Mouse (Mus musculus): Measurements from ENCODE around the gene Pagr1b. TPM values are rescaled to one million over a fixed set of nuclear protein-coding genes. Genes with fewer than 3 reads are reported as not detected.
A peak's percentile ranks its signal among the peaks of the same experiment; 100 is the strongest.

The Pagr1b gene
- polyA plus RNA-seq, 1 experiment from 2014 or later = 0.44 TPM

GRCm38 (mm10) chr7:127018416-127019305, 2.4 kb upstream of the Pagr1b start:
- peaks cover 31% of the 10 kb centered on the region for H3K36me3 ChIP-seq
- H3K4me1 ChIP-seq = peaks cover 83% of the 10 kb centered on the region
- no peak for ATAC-seq (ENCODE audit: extremely low read depth, insufficient number of reproducible peaks, low FRiP score, low TSS enrichment)
- H3K27ac ChIP-seq (replicated peaks) = 0 out of 2 replicates have a peak overlapping the region, but pooled peaks have one; percentile 98
- WGBS = 73% methylated on average over 15 of the region's 15 CpGs
- H3K9me3 ChIP-seq = no peaks in the 10 kb centered on the region
- no peak overlapping the region for H3K4me3 ChIP-seq
- H3K4me2 ChIP-seq = no peak overlapping the region
- peak overlapping the region; percentile 93 for H3K9ac ChIP-seq
- no peaks in the 10 kb centered on the region for H3K27me3 ChIP-seq (replicated peaks)

- Histone ChIP-seq H3K4me3 (peak overlapping the region; percentile 79; the same call in 1 of the 2 replicates), H3K36me3 (peaks cover 31% of the 10 kb centered on the region), H3K9me3 (no peaks in the 10 kb centered on the region), H3K4me2 (peak overlapping the region; percentile 92; the same call in 1 of the 2 replicates), H3K27me3 (replicated peaks) (no peaks in the 10 kb centered on the region), H3K4me1 (peaks cover 81% of the 10 kb centered on the region), H3K9ac (peak overlapping the region; percentile 93), H3K27ac (replicated peaks) (peak overlapping the region; percentile 98; the same call in 1 of the 2 replicates)
- ATAC-seq (ENCODE audit: extremely low read depth, insufficient number of reproducible peaks, low FRiP score, low TSS enrichment) = no peak
- WGBS = 39% methylated on average over 6 of the region's 6 CpGs
These were observed 1.7 kb upstream of the Pagr1b start for GRCm38 (mm10) chr7:127017950-127018345.

- Histone ChIP-seq H3K4me2 (peak within 1 kb of the TSS; percentile 92), H3K4me1 (peaks cover 74% of the 10 kb centered on the region), H3K9me3 (no peaks in the 10 kb centered on the region), H3K27ac (replicated peaks) (peak within 1 kb of the TSS; percentile 98), H3K4me3 (peak within 1 kb of the TSS; percentile 79), H3K9ac (peak within 1 kb of the TSS; percentile 93), H3K27me3 (replicated peaks) (no peaks in the 10 kb centered on the region), H3K36me3 (peaks cover 31% of the 10 kb centered on the region)
- 3% methylated on average over 39 of the region's 39 CpGs for WGBS
- ATAC-seq (ENCODE audit: extremely low read depth, insufficient number of reproducible peaks, low FRiP score, low TSS enrichment) = peak; percentile 52
These were observed 976 bp upstream of the Pagr1b start, which contains the start of gene Pagr1a for GRCm38 (mm10) chr7:127016971-127017949. TSS of gene Pagr1a (minus strand) at chr7:127017352.

DNA sequence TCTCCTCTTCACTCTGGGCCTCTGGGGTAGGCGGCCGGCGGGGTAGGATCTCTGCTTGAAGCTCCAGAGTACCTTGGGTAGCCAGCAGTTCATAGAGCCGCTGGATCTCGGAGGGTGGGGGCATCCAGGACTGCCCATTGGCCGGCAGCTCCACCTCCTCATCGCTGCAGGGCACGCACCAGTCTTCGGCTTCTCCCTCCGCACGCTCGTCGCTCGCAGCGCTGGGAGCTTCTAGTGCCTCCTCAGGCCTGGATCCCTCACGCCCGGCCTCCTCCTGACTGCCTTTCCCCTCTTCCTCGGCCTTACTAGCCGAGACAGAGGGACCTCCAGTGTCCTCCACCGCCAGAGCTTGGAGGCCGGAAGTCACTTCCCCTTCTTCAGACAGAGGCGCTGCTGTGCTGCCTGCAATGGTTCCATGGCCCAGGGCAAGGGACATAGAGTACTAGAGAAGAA, 228 bp upstream of the Pagr1b start:
- Histone ChIP-seq H3K4me3 (peak overlapping the region; percentile 79), H3K9me3 (no peaks in the 10 kb centered on the region), H3K27ac (replicated peaks) (peak overlapping the region; percentile 98), H3K27me3 (replicated peaks) (no peaks in the 10 kb centered on the region), H3K4me2 (peak overlapping the region; percentile 92), H3K36me3 (peaks cover 27% of the 10 kb centered on the region), H3K4me1 (peaks cover 67% of the 10 kb centered on the region), H3K9ac (peak overlapping the region; percentile 93)
- ATAC-seq (ENCODE audit: extremely low read depth, insufficient number of reproducible peaks, low FRiP score, low TSS enrichment) = peak; percentile 25
- 0% methylated on average over 22 of the region's 22 CpGs for WGBS

DNA sequence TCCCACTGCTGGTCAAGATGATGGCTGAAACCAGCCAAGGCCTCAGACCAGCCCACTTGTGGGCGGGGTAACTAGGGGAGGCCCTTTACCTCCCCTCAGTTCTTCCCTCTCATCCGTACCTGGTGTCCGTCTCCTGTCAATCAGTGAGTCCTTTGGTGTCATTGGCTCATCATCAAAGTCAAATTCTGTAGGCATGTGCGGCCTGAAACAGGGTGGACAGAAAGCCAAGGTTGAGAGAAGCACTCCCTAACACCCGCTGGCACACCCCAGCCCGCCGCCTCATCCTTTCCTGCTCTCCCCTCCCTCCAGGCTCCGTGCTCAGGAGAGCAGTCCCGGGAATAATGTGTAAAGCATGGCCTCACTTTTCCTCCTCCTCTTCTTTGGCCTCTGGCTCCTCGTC, 203 bp downstream of the Pagr1b start:
- H3K9me3 ChIP-seq = no peaks in the 10 kb centered on the region
- H3K4me2 ChIP-seq = peak overlapping the region; percentile 92
- peak overlapping the region; percentile 98 for H3K27ac ChIP-seq (replicated peaks)
- 0% methylated on average over 10 of the region's 10 CpGs for WGBS
- peaks cover 62% of the 10 kb centered on the region for H3K4me1 ChIP-seq
- H3K9ac ChIP-seq = peak overlapping the region; percentile 93
- peak; percentile 26; the same call in 1 of the 2 replicates for ATAC-seq (ENCODE audit: extremely low read depth, insufficient number of reproducible peaks, low FRiP score, low TSS enrichment)
- no peaks in the 10 kb centered on the region for H3K27me3 ChIP-seq (replicated peaks)
- H3K36me3 ChIP-seq = peaks cover 27% of the 10 kb centered on the region
- H3K4me3 ChIP-seq = peak overlapping the region; percentile 79

DNA sequence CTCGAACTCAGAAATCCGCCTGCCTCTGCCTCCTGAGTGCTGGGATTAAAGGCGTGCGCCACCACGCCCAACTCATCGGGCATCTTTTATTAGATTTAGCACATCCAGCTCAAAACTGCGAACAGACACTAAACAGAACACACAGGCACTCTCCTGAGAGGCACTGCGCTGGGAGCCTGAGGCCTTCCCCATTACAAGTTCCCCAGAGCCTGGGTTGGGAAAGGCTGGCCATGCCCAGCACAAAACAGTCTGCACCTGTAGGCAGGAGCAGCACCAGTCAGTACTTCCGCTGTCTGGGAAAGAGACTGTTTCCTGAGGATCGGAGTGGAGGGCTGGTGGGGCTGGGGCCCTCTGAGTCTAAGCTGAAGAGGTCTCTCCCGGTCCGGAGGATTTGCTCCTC, 1.3 kb downstream of the Pagr1b start:
- ATAC-seq (ENCODE audit: extremely low read depth, insufficient number of reproducible peaks, low FRiP score, low TSS enrichment) = no peak
- WGBS = 90% methylated on average over 12 of the region's 12 CpGs
- H3K4me2 ChIP-seq = peak overlapping the region; percentile 92

DNA sequence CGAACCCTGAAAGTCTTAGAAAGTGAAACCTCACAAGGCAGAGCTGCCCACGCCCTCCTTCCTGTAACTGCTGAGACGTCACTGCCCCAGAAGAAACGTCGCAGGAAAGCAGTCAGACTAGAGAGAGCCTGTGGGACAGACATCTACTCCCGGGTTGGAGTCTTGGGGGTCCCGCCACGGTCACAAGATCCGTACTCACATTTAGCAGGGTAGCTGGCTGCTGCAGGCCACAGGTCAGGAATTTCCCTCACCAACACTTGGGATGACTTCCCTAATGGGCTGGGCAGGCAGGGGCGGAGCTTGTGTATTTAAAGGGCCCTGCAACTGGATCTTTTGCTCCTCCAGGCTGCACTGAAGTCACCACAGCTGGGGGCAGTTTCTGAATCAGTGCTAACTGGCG, 2.0 kb downstream of the Pagr1b start, which contains the start of gene Mvp:
Gene Mvp (minus strand): TSS at position 302 of the 400 bp plus-strand sequence.
- ATAC-seq (ENCODE audit: extremely low read depth, insufficient number of reproducible peaks, low FRiP score, low TSS enrichment) = no peak
- Histone ChIP-seq H3K36me3 (peaks cover 32% of the 10 kb centered on the region), H3K4me2 (peak within 1 kb of the TSS; percentile 92), H3K4me1 (peaks cover 48% of the 10 kb centered on the region), H3K4me3 (peak within 1 kb of the TSS; percentile 79), H3K27me3 (replicated peaks) (no peaks in the 10 kb centered on the region), H3K27ac (replicated peaks) (peak within 1 kb of the TSS; percentile 61), H3K9ac (peak within 1 kb of the TSS; percentile 93), H3K9me3 (no peaks in the 10 kb centered on the region)
- WGBS = 24% methylated on average over 11 of the region's 11 CpGs

More for the DNA sequence above, 1.3 kb downstream of the Pagr1b start:
- Histone ChIP-seq H3K36me3 (peaks cover 32% of the 10 kb centered on the region), H3K27me3 (replicated peaks) (no peaks in the 10 kb centered on the region), H3K9ac (peak overlapping the region; percentile 93; the same call in 1 of the 2 replicates), H3K27ac (replicated peaks) (peak overlapping the region; percentile 28), H3K9me3 (no peaks in the 10 kb centered on the region), H3K4me1 (peaks cover 53% of the 10 kb centered on the region), H3K4me3 (peak overlapping the region; percentile 63)

DNA sequence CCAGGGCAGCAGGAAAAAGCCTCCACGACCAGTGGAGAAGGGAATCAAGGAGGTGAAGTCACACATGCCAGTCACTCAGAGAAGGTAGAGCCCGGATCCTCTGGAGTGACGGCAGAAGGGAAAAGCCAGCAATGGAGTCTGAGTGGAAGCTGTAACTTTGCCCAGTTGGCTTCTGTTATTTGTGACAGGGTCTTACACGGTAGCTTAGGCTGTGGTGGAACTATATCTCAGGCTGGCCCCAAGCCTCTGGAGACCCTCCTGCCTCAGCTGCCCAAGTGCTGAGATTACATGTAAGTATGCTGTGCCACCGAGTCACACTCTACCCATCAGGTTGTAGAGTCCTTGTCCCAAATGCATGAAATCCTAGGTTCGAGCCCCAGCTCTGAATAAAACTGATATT, 2.9 kb downstream of the Pagr1b start:
- WGBS = 90% methylated on average over 6 of the region's 6 CpGs
- Histone ChIP-seq H3K9ac (0 out of 2 replicates have a peak overlapping the region, but pooled peaks have one; percentile 93), H3K4me2 (peak overlapping the region; percentile 92), H3K4me1 (peaks cover 52% of the 10 kb centered on the region), H3K27me3 (replicated peaks) (no peaks in the 10 kb centered on the region), H3K36me3 (peaks cover 32% of the 10 kb centered on the region), H3K27ac (replicated peaks) (no peak overlapping the region), H3K4me3 (peak overlapping the region; percentile 63), H3K9me3 (no peaks in the 10 kb centered on the region)
- no peak for ATAC-seq (ENCODE audit: extremely low read depth, insufficient number of reproducible peaks, low FRiP score, low TSS enrichment)

- no peak for ATAC-seq (ENCODE audit: extremely low read depth, insufficient number of reproducible peaks, low FRiP score, low TSS enrichment)
- peaks cover 51% of the 10 kb centered on the region for H3K4me1 ChIP-seq
- H3K27ac ChIP-seq (replicated peaks) = no peak overlapping the region
- H3K9ac ChIP-seq = no peak overlapping the region
- WGBS = 94% methylated on average over 10 of the region's 10 CpGs
- H3K36me3 ChIP-seq = peaks cover 32% of the 10 kb centered on the region
- H3K4me2 ChIP-seq = no peak overlapping the region
- H3K9me3 ChIP-seq = no peaks in the 10 kb centered on the region
- H3K4me3 ChIP-seq = no peak overlapping the region
- H3K27me3 ChIP-seq (replicated peaks) = no peaks in the 10 kb centered on the region
These were observed 3.4 kb downstream of the Pagr1b start for GRCm38 (mm10) chr7:127012845-127013244.

GRCm38 (mm10) chr7:127012374-127012773, 3.9 kb downstream of the Pagr1b start:
- Histone ChIP-seq H3K36me3 (peaks cover 32% of the 10 kb centered on the region), H3K27me3 (replicated peaks) (no peaks in the 10 kb centered on the region), H3K9me3 (no peaks in the 10 kb centered on the region), H3K27ac (replicated peaks) (no peak overlapping the region), H3K4me2 (no peak overlapping the region), H3K4me1 (peaks cover 47% of the 10 kb centered on the region), H3K9ac (no peak overlapping the region), H3K4me3 (no peak overlapping the region)
- 68% methylated on average over 6 of the region's 6 CpGs for WGBS
- no peak for ATAC-seq (ENCODE audit: extremely low read depth, insufficient number of reproducible peaks, low FRiP score, low TSS enrichment)

All from heart, embryonic 13.5 days (tissue).